Comparison of ENCODE assay signal across 12 mouse cellular contexts in genomic region chr17:45480429-45480828, GRCm38 (mm10). TPM values are rescaled to one million over a fixed set of nuclear protein-coding genes. Genes with fewer than 3 reads are reported as not detected.
DNase-seq lines count a peak whose midpoint lies in the region; ATAC-seq and TF ChIP-seq lines count a peak whose summit lies in the region.
"Had no signal": no experiment of that assay in that cellular context is flagged by ENCODE, and none has a peak within 500 bp of the region (broad histone marks: within the 10 kb centered on the region; RNA-seq: fewer than 3 reads in every experiment).

No protein-coding gene starts in this region.

- ATAC-seq in Patski, result no peak

- H3K27me3 ChIP-seq in cerebellum, adult 2 months (ENCODE audit: control insufficient read depth, insufficient read depth, low read length), result no peaks in the 10 kb centered on the region
- H3K27me3 ChIP-seq in Patski, result peaks cover 20% of the 10 kb centered on the region
- no peaks in the 10 kb centered on the region for H3K27me3 ChIP-seq in thymus, adult 2 months (ENCODE audit: control insufficient read depth, insufficient read depth, low read length)

- H3K27ac ChIP-seq in cerebellum, adult 2 months (ENCODE audit: insufficient read depth, low read length), result no peak overlapping the region
- H3K27ac ChIP-seq in left cerebral cortex, adult 2 months, result no peak overlapping the region
- H3K27ac ChIP-seq in thymus, adult 2 months (ENCODE audit: control insufficient read depth, insufficient read depth, low read length), result peak overlapping the region; percentile 31; the same call in 1 of the 2 replicates
- H3K27ac ChIP-seq: embryonic facial prominence, embryonic 13.5 days; macrophage had no signal

- peak; percentile 46; the same call in 1 of the 2 replicates for TF ChIP-seq CTCF in cerebellum, adult 2 months (IDR thresholded peaks at IDR 0.05; ENCODE audit: borderline replicate concordance, insufficient read depth, low read depth, low read length)
- TF ChIP-seq CTCF in left cerebral cortex, adult 2 months (IDR thresholded peaks at IDR 0.05), result peak; percentile 45
- TF ChIP-seq CTCF in Patski (IDR thresholded peaks at IDR 0.05), result peak; percentile 65
- TF ChIP-seq CTCF in thymus, adult 2 months (IDR thresholded peaks at IDR 0.05; ENCODE audit: borderline replicate concordance, control insufficient read depth, extremely low read depth, insufficient read depth, low read length, poor library complexity), result no peak

- CTCF ChIA-PET in Patski (lab: Charles Lee), result no interaction called here

- 23% methylated on average over 2 of the region's 2 CpGs for WGBS in cerebellum, adult 2 months
- WGBS in thymus, adult 2 months, result 24% methylated on average over 2 of the region's 2 CpGs

- POLR2A ChIA-PET in Patski (lab: Charles Lee), result no interaction called here

- in situ Hi-C loops in Patski (cut with MboI; ENCODE audit: low pct_unique_long_range_greater_than_20kb), result loop anchor here (25.0 kb wide), 1 partner anchor 157 kb away; no protein-coding TSS in a partner anchor

- no peak for DNase-seq in cerebellum, adult 2 months
- DNase-seq in cerebellum, postnatal 4 days (ENCODE audit: low spot score in 2 of 2), result no peak
- no peak for DNase-seq in left cerebral cortex, adult 2 months (ENCODE audit: extremely low spot score in 1 of 2, low spot score in 2 of 2)
- no peak for DNase-seq in left cerebral cortex, adult 9 months (ENCODE audit: low spot score in 2 of 2)
- no peak for DNase-seq in Patski (ENCODE audit: low read depth, low spot score)
- DNase-seq in thymus, adult 2 months, result peak; percentile 64
- DNase-seq in heart, postnatal 10 days, result no peak
- no peak for DNase-seq in left cerebral cortex, postnatal 25 days (ENCODE audit: low spot score in 2 of 2)
- DNase-seq: heart, postnatal 14 days; left cerebral cortex, postnatal 4 days had no signal

- no peaks in the 10 kb centered on the region for H3K4me1 ChIP-seq in cerebellum, adult 2 months (ENCODE audit: control insufficient read depth, insufficient read depth, low read length)
- peaks cover 11% of the 10 kb centered on the region for H3K4me1 ChIP-seq in thymus, adult 2 months (replicated peaks; ENCODE audit: control insufficient read depth, insufficient read depth, low read length)
- H3K4me1 ChIP-seq: embryonic facial prominence, embryonic 13.5 days had no signal

- no peak for TF ChIP-seq POLR2A in cerebellum, adult 2 months (IDR thresholded peaks at IDR 0.05; ENCODE audit: borderline replicate concordance, insufficient read depth, low read length)
- no peak for TF ChIP-seq POLR2A in thymus, adult 2 months (IDR thresholded peaks at IDR 0.05; ENCODE audit: control insufficient read depth, extremely low read depth, insufficient read depth, low read length, poor library complexity)

- intact Hi-C loops in left cerebral cortex, adult 2 months (cut with DNase I), result no loop called here
- intact Hi-C loops in heart, postnatal 10 days (cut with DNase I), result no loop called here
- intact Hi-C loops in left cerebral cortex, postnatal 25 days (cut with DNase I), result no loop called here

- H3K4me3 ChIP-seq in cerebellum, adult 2 months (replicated peaks; ENCODE audit: insufficient read depth, low read depth, low read length), result no peak overlapping the region
- H3K4me3 ChIP-seq in left cerebral cortex, adult 2 months, result no peak overlapping the region
- no peak overlapping the region for H3K4me3 ChIP-seq in thymus, adult 2 months (ENCODE audit: control insufficient read depth, insufficient read depth, low read length)
- H3K4me3 ChIP-seq: embryonic facial prominence, embryonic 13.5 days had no signal

- no peaks in the 10 kb centered on the region for H3K36me3 ChIP-seq in thymus, adult 2 months (ENCODE audit: control insufficient read depth, insufficient read depth, low read length)
- H3K36me3 ChIP-seq: embryonic facial prominence, embryonic 13.5 days had no signal

RNA-seq across cellular contexts. Expression of gene Spats1, which starts 5.2 kb away (rescaled TPM):
- polyA plus RNA-seq in cerebellum, adult 2 months (2012; rRNA removed), result 2.6 TPM in 2 replicates
- total RNA-seq in left cerebral cortex, adult 2 months (2021), result 1 to 10 TPM; 5.5 to 5.8 TPM
- 0.51 TPM for polyA plus RNA-seq in Patski (2021)
- 0.06 and 0.30 TPM in 2 replicates for polyA plus RNA-seq in thymus, adult 2 months (2012; rRNA removed)
- under 1 TPM; 0.22 to 0.65 TPM for total RNA-seq in heart, postnatal 10 days (2021)
- 1 to 10 TPM; 5.2 to 6.1 TPM for total RNA-seq in left cerebral cortex, postnatal 25 days (2021)
- polyA plus RNA-seq: macrophage had no signal

RNA-seq across cellular contexts. Expression of gene Aars2, which starts 26.2 kb away (rescaled TPM):
- polyA plus RNA-seq in cerebellum, adult 2 months (2012; rRNA removed), result 43.9 and 44.3 TPM in 2 replicates
- 10 to 100 TPM; 27.2 to 29.1 TPM for total RNA-seq in left cerebral cortex, adult 2 months (2021)
- 17.2 TPM for polyA plus RNA-seq in Patski (2021)
- polyA plus RNA-seq in thymus, adult 2 months (2012; rRNA removed), result 70.9 and 78.7 TPM in 2 replicates
- 10 to 100 TPM; 19.3 to 20.2 TPM for total RNA-seq in heart, postnatal 10 days (2021)
- total RNA-seq in left cerebral cortex, postnatal 25 days (2021), result 10 to 100 TPM; 23.0 to 24.6 TPM

RNA-seq across cellular contexts. Expression of gene Tcte1, which starts 42.8 kb away (rescaled TPM):
- polyA plus RNA-seq in cerebellum, adult 2 months (2012; rRNA removed), result 0.61 and 0.74 TPM in 2 replicates
- 1 to 10 TPM; 1.1 to 1.3 TPM for total RNA-seq in left cerebral cortex, adult 2 months (2021)
- polyA plus RNA-seq in Patski (2021), result not detected
- 0.87 and 1.2 TPM in 2 replicates for polyA plus RNA-seq in thymus, adult 2 months (2012; rRNA removed)
- not detected for total RNA-seq in heart, postnatal 10 days (2021)
- total RNA-seq in left cerebral cortex, postnatal 25 days (2021), result 1 to 10 TPM; 1.1 to 1.3 TPM
- polyA plus RNA-seq: macrophage had no signal

RNA-seq across cellular contexts. Expression of gene Cdc5l, which starts 46.9 kb away (rescaled TPM):
- 37.7 and 38.1 TPM in 2 replicates for polyA plus RNA-seq in cerebellum, adult 2 months (2012; rRNA removed)
- total RNA-seq in left cerebral cortex, adult 2 months (2021), result 10 to 100 TPM; 55.4 to 57.6 TPM
- polyA plus RNA-seq in Patski (2021), result 59.8 TPM
- 14.3 and 17.4 TPM in 2 replicates for polyA plus RNA-seq in thymus, adult 2 months (2012; rRNA removed)
- 10 to 100 TPM; 48.4 to 48.7 TPM for total RNA-seq in heart, postnatal 10 days (2021)
- total RNA-seq in left cerebral cortex, postnatal 25 days (2021), result 10 to 100 TPM; 55.5 to 58.3 TPM
